Mouse (Mus musculus) intestine, embryonic 16.5 days (tissue): ENCODE measurements around the gene Gm21188. TPM values are rescaled to one million over a fixed set of nuclear protein-coding genes. Genes with fewer than 3 reads are reported as not detected.
A peak's percentile ranks its signal among the peaks of the same experiment; 100 is the strongest.
"Not testable (repeated sequence)": the region's sequence is repeated elsewhere in the genome, so short reads cannot be mapped to it uniquely, and the experiment has no call there.

Experiments used
- ATAC-seq: fragments of 200-750 bp; cut with Nextera tagmentation; 2 replicates; pipeline ENCODE4 v1.8.0; 2017; ENCODE audit warnings: moderate TSS enrichment, moderate library complexity
- H3K27ac ChIP-seq: fragments of 300-500 bp; sonication (generic); 2 replicates; pipeline ENCODE4 v1.5.1; 2014; ENCODE audit warnings: mild to moderate bottlenecking, low read length
- H3K27me3 ChIP-seq: fragments of 300-500 bp; sonication (generic); replicated peaks from 2 replicates; pipeline ENCODE4 v1.6.1; 2014; ENCODE audit warnings: low read length, control low read depth, mixed read lengths; ENCODE audit not compliant: control insufficient read depth, insufficient read depth
- H3K36me3 ChIP-seq: fragments of 300-500 bp; sonication (generic); 2 replicates; pipeline ENCODE4 v1.6.1; 2014; ENCODE audit warnings: low read length, control low read depth; ENCODE audit not compliant: control insufficient read depth, insufficient read depth
- H3K4me1 ChIP-seq: fragments of 300-500 bp; sonication (generic); 2 replicates; pipeline ENCODE4 v1.6.1; 2014; ENCODE audit warnings: low read length, control low read depth, mixed read lengths; ENCODE audit not compliant: control insufficient read depth, insufficient read depth
- H3K4me2 ChIP-seq: fragments of 300-500 bp; sonication (generic); 2 replicates; pipeline ENCODE4 v1.6.1; 2014; ENCODE audit warnings: low read depth, low read length, control low read depth
- H3K4me3 ChIP-seq: fragments of 300-500 bp; sonication (generic); 2 replicates; pipeline ENCODE4 v1.5.1; 2014; ENCODE audit warnings: mild to moderate bottlenecking, low read length
- H3K9ac ChIP-seq: fragments of 300-500 bp; sonication (generic); 2 replicates; pipeline ENCODE4 v1.6.1; 2014; ENCODE audit warnings: low read depth, low read length
- H3K9me3 ChIP-seq: fragments of 300-500 bp; sonication (generic); 2 replicates; pipeline ENCODE4 v1.6.1; 2016; ENCODE audit warnings: low read length, control low read depth; ENCODE audit not compliant: control insufficient read depth
- WGBS: fragments of 180-500 bp; shearing (Covaris S2); extraction: QIAGEN DNeasy Blood & Tissue Kit; methylation state at CpG from one replicate; pipeline ENCODE4 v1.1.7; 2014; 5-methylcytosine and 5-hydroxymethylcytosine counted together
- polyA plus RNA-seq: library from polyadenylated mRNA; unstranded; fragments of >200 nt; fragmentation: Nextera tagmentation; extraction: Ambion mirVana; gene quantifications from 2 replicates; pipeline ENCODE4 v1.2.1, GENCODE M21; 2015

The Gm21188 gene
- polyA plus RNA-seq, 1 experiment from 2014 or later, result not detected

GRCm38 (mm10) chr13:120062903-120063302 lies 10.9 kb upstream of the Gm21188 start:
- H3K9ac ChIP-seq, ATAC-seq, H3K4me3 ChIP-seq, H3K4me1 ChIP-seq, H3K27ac ChIP-seq, H3K27me3 ChIP-seq, H3K9me3 ChIP-seq, H3K36me3 ChIP-seq, H3K4me2 ChIP-seq: not testable (repeated sequence)
- no CpG with 5 or more reads among the region's 4 CpGs for WGBS

GRCm38 (mm10) chr13:120048608-120049007 lies 3.4 kb downstream of the Gm21188 start:
- not testable (repeated sequence) for H3K36me3 ChIP-seq, H3K9ac ChIP-seq, H3K4me1 ChIP-seq, H3K9me3 ChIP-seq, H3K4me2 ChIP-seq, H3K27ac ChIP-seq, H3K4me3 ChIP-seq, ATAC-seq, H3K27me3 ChIP-seq
- no CpG with 5 or more reads among the region's 5 CpGs for WGBS

- not testable (repeated sequence) for H3K27me3 ChIP-seq, H3K4me1 ChIP-seq, H3K4me2 ChIP-seq, H3K36me3 ChIP-seq, H3K27ac ChIP-seq, H3K9ac ChIP-seq, H3K4me3 ChIP-seq, H3K9me3 ChIP-seq
- WGBS, result no CpG with 5 or more reads among the region's 2 CpGs
- peak; percentile 48; the same call in 1 of the 2 replicates for ATAC-seq
Observed at GRCm38 (mm10) chr13:120048186-120048585, 3.8 kb downstream of the Gm21188 start.

- H3K9ac ChIP-seq, H3K4me1 ChIP-seq, H3K4me2 ChIP-seq, H3K4me3 ChIP-seq, H3K27me3 ChIP-seq, H3K36me3 ChIP-seq, H3K27ac ChIP-seq, H3K9me3 ChIP-seq: not testable (repeated sequence)
- ATAC-seq, result 0 out of 2 replicates have a peak, but pooled peaks have one; percentile 33
- 0% methylated on average over 8 of the region's 40 CpGs for WGBS
Observed at GRCm38 (mm10) chr13:120046422-120047209, 5.4 kb downstream of the Gm21188 start.

- not testable (repeated sequence) for H3K4me1 ChIP-seq
- no CpG with 5 or more reads among the region's 1 CpGs for WGBS
Observed at GRCm38 (mm10) chr13:120041145-120041544, 10.8 kb downstream of the Gm21188 start.

GRCm38 (mm10) chr13:120037881-120038280 lies 14.1 kb downstream of the Gm21188 start:
- not testable (repeated sequence) for H3K9ac ChIP-seq, H3K4me3 ChIP-seq, H3K36me3 ChIP-seq, H3K4me2 ChIP-seq, H3K27ac ChIP-seq, H3K4me1 ChIP-seq, H3K27me3 ChIP-seq, ATAC-seq, H3K9me3 ChIP-seq
- WGBS, result 7% methylated on average over 6 of the region's 6 CpGs

More at GRCm38 (mm10) chr13:120041145-120041544, 10.8 kb downstream of the Gm21188 start:
- H3K4me2 ChIP-seq, H3K27me3 ChIP-seq, ATAC-seq, H3K9me3 ChIP-seq, H3K9ac ChIP-seq, H3K36me3 ChIP-seq, H3K4me3 ChIP-seq, H3K27ac ChIP-seq: not testable (repeated sequence)

GRCm38 (mm10) chr13:120036577-120037115 lies 15.3 kb downstream of the Gm21188 start:
- whole genome bisulfite sequencing, result 1% methylated on average over 24 of the region's 25 CpGs
- H3K9ac ChIP-seq, result not testable (repeated sequence)

GRCm38 (mm10) chr13:120035151-120035550 lies 16.8 kb downstream of the Gm21188 start:
- not testable (repeated sequence) for H3K4me1 ChIP-seq, H3K27me3 ChIP-seq, H3K36me3 ChIP-seq, H3K4me3 ChIP-seq, H3K9ac ChIP-seq, H3K9me3 ChIP-seq, H3K4me2 ChIP-seq, H3K27ac ChIP-seq, ATAC-seq
- 0% methylated on average over 5 of the region's 18 CpGs for WGBS

More at GRCm38 (mm10) chr13:120036577-120037115, 15.3 kb downstream of the Gm21188 start:
- H3K4me1 ChIP-seq, H3K4me2 ChIP-seq, H3K4me3 ChIP-seq, ATAC-seq, H3K27ac ChIP-seq, H3K27me3 ChIP-seq, H3K36me3 ChIP-seq, H3K9me3 ChIP-seq: not testable (repeated sequence)

- WGBS, result 4% methylated on average over 3 of the region's 10 CpGs
- not testable (repeated sequence) for H3K36me3 ChIP-seq, H3K9me3 ChIP-seq, H3K27me3 ChIP-seq, H3K4me1 ChIP-seq, H3K4me3 ChIP-seq, H3K27ac ChIP-seq, H3K4me2 ChIP-seq, H3K9ac ChIP-seq
- ATAC-seq, result peak; percentile 72
Observed at GRCm38 (mm10) chr13:120034637-120035036, 17.4 kb downstream of the Gm21188 start.
